Mouse (Mus musculus) adrenal gland, adult 8-10 months (tissue): ENCODE measurements around the gene Cwc25. TPM values are rescaled to one million over a fixed set of nuclear protein-coding genes. Genes with fewer than 3 reads are reported as not detected.

ENCODE experiments used
- DNase-seq: peaks from one replicate; pipeline ENCODE4 v3.0.0; 2022
- total RNA-seq, 4 experiments: library from RNA; stranded (reverse); gene quantifications; 2 replicates each; pipeline ENCODE4 v1.2.4; 2022

Gene Cwc25
- 10 to 100 TPM; 22.2 to 26.6 (median 23.1) TPM for total RNA-seq

DNA sequence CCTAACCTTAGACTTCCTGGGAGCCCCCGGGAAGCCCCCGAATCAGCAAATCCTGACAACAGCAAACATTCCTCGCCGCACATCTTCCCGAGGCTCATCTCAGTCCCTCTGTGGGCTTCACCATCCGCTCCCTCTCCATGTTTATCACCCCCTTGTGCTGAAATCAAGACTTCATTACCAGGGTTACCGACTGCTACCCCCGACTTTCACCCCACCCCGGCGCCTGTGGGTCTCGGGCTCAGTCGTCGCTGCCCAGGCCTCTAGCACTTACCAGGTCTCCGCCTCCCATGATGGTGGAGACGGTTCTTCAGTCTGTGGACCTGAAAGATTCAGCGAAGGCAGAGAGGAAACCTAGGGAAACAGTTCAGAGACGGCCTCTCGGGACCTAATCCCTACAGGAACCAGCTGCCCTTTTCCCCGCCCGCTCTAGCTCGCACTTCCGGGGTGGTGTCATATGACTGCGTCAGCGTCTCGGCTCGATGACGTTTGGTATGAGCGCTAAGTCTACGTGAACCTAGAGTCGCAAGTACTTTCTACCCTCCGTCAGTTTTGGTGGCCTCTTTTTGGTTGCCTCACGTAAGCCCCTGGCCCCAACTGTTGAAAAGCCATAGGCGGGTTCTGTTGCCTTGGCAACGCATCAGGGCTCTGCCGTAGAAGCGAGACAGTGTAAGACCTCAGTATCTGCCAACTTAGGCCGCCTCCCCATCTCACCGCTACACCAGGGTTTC, at the start of gene Cwc25:
Gene Cwc25, minus strand, starts transcription at position 403 of the 728 bp plus-strand sequence.
- DNase-seq, result peak; percentile 94

DNA sequence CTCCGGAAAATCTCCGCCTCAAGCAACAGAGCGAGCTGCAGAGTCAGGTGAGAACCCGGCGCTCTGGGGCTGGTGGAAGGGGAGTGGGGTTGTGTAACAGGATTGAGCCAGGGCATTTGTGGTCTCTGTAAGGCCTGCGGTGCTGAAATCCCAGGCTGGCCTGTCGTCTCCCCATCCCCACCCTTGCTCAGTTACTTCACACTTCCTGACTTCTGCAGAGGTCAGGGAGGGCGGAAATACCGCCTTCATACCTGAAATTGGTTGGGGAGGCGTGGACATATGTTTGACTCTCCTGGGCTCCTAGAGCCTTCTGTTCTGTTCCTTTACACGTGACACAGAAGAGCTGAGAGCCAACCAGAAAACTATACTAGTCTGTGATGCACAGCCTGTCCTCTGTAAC, 49.4 kb upstream of the Cwc25 start:
- no peak for DNase-seq

DNA sequence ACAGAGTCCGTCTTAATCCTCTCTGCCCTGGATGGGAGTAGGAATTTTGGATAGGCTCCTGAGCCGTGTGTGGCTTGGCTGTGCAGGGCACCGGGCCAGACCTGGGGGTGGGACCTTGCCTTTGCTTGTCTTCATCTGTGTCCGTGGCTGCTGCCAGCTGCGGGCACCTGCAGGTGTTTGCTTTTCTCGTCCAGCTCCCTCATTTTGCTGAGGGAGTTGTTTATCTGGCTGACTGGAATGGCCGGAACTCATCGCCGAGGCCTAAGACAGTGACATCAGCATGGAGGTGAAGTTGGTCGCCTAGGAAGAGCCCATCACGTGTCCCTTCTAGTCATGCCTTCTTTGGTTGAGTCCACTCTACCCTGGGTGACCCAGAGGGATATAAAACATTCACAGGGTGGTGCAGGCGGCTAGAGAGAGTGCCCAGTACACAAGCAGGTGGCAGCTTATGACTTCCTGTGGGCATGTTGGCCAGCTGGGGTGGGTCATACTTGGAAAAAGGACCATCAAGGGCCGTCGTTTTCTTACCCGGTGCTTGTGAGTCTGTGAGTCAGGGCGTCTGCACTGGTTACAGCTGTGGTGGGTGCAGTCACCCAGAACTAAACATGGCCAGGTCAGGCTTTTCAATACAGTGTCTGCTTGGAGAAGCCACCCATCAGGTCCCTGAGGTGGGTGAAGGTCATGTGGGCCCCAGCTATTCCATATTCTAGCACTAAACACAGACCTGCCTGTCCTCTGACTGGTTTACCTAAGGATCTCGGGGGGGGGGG, 47.6 kb upstream of the Cwc25 start:
- DNase-seq, result no peak

DNA sequence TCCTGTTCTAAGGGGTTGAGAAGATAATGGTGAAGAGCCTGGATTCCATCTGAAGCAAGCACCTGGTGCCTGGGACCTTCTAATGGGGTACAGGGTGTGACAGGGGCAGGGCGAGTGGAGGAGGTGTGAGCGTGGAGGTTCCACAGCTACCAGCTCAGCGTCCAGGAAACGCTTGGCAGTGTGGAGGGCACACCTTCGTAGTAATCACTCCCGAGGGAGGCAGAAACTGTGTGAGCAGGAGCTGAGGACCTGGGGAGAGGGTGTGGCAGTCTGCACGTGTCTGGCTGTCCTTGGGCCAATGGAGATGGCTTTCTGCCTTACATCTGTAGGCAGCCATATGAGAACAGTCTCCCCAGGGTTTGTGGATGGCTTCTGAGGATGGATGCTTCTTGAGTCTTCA, 46.7 kb upstream of the Cwc25 start:
- DNase-seq, result no peak

DNA sequence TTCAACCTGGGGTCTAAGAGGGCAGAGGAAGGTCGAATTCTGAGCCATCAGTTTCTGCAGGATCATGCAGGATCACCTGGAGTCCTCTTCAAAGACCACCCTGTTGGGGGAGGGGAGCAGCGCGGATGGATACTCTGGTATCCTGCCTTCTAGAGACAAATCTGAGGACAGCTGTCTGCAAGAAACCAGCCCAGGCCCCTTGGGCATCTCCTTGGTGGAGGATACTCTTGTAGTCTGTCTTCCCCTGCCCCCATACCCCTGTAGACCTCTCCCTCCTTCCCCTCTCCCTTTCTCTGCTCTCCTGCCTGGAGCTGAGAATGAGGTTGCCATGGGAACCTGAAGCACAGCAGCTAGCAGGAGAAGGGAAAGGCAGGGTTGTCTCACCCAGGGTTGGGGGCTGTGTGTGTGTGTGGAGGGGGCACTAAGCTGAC, 46.1 kb upstream of the Cwc25 start:
- DNase-seq, result no peak

DNA sequence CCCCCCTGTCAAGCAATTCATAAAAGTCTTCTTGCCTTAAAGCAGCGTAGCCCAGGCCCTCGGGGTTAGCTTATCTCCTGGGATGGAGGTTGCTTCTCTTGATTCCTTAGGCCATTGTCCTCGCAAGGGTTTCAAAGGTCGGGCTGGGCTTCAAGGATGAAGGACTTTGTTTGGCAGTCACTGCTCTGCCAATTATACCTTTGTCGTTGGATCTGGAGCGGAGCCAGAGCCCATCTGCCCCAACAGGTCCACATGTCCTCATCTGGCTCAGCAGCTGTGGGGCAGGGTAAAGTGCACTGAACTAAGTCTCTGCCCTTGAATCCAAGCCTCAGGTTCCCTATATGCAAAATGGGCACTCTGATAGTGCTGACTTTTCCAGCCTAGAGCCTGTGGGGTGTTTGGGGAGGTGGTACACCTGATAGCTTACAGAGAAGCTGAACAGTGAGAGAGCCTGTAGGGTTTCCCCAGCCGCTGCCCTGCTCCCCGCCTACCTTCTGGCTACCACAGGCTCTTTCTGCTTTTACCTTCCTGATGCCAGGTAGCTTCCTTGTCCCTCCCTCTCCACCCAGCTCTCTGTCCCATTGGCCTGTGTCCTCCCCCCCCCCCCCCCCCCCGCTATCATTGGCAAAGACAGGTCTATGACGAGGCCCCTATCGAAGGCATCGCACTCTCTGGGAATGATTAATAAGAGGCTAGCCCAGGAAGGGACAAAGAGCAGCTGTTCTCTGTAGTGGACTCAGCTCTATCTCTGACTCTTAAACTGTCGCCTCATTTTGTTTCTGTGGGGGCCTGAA, 45.4 kb upstream of the Cwc25 start:
- no peak for DNase-seq

DNA sequence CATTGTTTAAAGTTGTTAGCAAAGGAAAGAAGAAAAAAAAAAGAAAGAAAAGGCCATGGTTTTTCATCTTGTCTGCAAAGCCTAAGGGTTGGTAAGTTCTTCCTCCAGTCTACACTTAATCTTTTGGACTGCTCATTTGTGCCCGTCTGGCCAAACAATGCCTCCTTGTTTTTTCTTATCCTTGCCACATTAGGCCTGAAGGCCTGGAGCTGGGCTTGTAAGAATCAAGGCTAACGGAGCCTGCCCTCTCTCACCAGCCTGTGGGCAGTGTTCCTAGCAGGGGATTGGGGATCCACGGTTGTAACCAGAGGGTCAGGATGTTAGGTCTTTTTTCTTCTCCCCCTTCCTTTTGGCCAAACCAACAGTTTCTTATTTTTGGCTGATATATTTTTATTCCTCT, 44.6 kb upstream of the Cwc25 start:
- no peak for DNase-seq

DNA sequence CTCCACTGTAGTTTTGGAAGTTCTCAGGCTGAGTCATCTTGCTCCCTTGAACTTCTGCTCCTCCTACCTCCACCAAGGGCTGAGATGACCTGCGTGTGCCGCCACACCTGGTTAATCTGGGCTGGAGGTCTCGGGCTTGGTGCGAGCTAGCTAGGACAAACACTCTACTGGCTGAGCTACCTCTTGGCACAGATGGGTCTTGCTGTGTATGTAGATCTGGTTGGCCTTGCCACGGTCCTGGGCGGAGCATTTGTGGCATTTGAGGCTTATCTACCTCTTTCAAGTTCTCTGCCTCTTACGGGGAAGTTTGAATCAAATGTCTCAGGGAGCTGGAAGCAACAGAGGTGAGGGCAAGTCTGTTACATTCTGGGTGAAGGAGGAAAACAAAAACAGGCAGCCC, 44.0 kb upstream of the Cwc25 start:
- no peak for DNase-seq

DNA sequence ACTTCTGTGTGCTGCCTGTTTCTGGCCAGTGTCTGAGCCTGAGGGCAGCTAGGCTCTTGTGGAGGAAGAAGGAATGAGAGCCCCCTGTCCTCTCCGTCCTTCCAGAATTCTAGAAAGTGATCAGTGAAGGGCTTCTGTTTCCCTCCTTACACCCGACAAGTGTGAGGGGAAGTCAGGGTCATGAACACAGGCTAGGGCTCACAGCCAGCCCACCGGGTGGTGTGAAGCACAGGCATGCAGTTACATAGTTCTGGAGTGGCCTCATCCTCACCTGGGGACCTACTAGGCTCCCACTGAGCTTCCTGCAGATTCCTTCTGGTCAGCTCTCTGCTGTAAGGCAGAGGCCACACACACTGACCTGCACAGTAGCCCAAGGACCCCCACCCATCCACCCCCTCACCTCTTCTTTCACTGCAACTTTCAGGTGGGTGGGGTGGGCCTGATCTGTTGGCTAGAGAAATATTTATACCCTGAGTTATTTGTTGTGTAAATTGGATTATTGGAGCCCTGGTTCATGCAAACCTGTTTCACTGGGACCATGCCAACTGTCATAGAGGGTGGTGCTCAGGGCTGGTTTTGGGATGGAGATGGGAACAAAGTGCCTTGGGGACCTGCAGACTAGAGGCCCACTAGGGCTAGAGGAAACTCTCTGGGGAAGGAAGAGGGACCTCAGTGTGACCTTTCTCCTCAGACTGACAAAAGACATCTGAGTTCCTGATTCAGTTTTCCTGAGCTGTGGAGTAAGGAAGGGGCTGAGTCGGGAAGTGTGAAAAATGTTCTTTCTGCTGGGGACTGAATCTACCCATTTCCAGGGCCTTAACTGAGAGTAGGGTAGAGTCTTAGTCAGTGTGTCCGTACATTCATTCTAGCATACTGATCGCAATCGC, 43.1 kb upstream of the Cwc25 start:
- no peak for DNase-seq

DNA sequence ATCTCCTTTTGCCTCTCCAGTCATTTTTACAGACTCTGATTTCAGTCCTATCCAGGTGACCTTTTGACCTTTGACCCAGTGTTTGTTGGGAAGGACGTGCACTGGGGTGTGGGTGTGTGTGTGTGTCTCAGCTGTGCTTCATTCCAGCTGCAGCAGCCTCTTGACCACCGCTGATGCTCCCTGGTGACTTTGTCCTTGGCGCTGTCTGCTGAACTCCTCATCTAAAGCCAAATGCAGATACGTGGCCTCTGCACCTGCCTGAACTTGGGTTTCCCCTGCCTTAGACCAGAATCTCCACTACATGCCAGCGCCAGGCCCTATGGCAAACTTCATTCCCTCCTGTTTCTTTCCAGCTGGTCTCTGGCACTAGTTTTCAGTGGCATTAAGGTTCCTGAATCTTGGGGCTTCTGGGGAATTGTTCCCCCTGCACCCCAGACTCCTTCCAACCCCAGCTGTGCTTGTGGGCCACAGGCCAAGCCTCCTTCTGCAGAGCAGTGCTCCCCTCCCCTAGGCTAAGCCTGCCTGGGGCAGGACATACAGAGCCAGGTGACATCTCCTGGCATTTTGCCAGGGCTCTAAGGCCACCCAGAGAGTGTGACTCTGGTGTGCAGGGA, 42.4 kb upstream of the Cwc25 start:
- no peak for DNase-seq

DNA sequence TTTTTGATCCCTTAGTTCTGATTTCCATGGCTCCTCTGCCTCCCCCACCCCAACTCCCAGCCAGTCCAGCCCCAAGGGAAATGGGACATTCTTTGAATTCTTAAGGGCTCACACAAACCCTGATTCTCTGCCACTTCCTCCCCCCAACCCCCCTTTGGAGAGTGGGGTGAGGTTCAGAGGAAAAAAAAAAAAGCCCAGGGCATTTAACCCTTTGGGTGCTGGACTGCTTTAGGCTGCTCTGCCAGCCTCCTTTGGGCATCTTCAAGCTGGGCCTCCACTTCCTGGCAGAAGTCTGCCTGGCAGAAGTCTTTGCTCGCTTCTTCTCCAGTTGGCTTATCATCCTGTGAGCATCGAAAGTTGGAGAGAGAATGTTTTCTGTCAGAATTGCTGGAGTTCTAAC, 41.7 kb upstream of the Cwc25 start:
- no peak for DNase-seq

DNA sequence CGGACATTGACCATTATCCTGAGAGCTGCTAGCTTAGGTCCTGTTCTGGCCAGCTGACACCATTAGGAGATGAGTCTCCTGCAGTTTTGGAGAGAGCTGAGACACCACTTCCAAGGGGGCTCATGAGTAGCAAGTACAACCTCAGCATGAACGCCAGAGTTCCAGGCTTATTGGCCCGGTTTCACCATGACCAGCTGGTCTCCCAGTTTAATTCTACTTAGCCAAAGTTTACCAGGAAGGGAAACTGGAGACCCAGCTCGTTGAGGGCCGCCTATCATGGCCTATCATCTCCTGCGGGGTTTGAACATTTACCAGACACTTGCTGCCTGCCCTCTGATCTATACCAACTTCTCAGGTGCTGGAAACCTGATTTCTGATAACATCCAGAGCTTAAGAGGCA, 41.3 kb upstream of the Cwc25 start:
- no peak for DNase-seq

DNA sequence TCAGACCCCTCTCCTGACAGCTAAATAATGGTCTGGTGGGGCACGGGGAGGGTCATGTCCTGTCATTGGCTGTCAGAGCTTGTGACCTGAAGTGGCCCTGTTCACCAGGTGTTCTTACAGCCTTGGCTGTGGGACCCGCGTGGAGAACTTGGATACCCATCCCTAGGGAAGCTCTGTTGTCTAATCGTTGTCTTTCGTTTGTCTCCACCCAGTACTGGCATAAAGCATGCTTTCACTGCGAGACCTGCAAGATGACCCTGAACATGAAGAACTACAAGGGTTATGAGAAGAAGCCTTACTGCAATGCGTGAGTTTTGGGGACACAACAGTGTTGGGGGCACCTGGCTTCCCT, 40.2 kb upstream of the Cwc25 start:
- DNase-seq, result no peak

DNA sequence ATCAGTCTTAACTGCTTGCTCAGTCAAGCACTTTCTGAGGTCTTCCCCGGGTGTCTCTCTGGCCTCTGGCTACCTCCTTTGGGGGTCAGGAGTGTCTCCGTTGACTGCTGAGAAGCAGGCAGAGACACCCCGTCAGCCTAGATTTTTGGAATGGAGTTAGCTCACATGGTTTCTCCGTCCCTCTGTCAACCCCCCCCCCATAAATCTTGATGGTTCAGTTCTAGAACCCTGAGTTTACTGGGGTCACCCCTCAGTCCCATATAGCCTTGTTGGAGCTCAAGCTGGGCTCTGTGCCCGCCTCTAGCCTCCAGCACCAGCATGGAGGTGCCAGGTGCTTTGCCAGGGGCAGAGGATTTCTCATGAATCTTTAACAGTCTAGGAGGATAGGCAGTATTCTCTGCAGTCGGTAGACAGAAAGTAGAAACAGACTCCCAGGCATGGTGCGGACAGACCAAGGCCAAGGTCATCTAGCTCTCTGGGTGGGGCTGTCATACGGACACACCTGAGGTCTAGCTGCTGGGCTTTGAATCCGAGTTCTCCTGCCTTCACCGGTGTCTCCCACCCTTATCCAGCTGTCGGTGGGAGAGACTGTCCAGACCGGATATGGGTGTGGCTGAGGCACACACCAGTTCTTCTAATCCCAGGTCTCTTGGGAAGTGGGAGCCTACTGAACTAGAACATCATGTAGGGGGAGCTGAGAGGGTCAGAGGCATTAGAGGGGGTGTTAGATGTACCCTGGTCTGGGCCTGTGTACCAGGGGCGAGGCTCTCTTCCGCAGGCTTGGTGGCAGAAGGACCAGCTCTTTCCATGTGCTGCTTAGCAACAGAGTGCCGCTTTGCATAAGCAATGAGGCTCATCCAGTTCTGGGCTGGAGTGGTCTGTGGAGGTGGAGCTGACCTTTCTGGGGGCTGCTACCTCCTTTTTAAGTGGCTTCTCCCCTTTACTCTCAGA, 39.6 kb upstream of the Cwc25 start:
- DNase-seq, result no peak

DNA sequence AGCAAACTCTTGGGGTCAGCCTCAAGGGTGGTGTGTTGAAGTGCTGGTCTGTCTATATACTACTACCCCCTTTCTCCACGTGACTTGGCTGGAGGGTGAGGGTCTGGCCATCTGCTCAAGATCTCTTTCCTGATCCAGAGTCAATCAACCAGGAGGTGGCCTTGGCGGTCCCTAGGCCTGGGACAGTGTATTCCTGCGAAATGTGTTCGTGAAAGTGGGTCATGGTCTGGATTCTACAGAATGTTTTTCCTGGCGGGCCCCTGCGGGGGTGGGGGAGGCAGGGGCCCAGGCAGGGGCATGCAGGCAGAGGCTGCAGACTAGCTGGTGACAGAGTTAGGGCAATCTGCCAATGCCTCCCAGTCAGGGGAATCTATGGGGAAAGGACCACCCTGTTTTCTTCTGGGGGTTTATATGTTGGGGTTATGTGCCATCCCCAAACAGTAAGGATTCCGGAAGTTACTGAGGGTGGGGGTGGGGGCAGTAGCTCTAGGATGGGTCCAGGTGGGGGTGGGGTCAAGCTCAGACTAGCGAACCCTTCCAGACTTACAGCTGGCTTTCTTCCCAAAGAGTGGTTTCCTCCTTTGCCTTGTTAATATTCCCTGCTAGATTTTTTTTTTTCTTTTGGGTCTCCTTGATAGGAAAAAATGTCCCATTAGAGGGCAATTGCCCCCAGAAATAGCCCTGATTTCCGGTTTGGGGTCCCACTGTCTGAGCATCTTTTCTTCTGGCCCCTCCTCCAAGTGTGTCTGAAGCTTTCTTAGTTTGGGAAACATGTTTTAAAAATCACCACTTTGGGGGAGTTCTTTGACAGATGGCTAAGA, 38.7 kb upstream of the Cwc25 start:
- peak; percentile 64 for DNase-seq

DNA sequence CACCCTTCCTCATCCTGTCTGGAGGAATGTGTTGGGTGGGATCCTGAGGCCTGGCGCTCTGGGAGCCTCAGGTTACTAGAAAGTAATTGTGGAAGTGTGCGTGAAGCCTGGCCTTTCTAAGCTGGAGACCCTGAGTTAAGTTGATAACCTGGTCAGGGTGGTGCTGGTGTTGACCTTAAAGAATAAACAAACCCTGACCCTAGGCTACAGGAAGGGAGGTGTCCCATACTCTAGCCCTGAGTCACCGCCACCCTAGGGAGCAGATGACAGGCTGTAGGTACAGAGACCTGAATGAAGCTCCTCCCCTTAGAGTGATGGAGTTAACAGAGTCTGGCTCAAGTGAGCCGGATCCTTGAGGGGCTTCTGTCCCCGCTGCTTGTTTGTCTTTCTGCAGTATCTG, 37.5 kb upstream of the Cwc25 start:
- DNase-seq, result no peak

DNA sequence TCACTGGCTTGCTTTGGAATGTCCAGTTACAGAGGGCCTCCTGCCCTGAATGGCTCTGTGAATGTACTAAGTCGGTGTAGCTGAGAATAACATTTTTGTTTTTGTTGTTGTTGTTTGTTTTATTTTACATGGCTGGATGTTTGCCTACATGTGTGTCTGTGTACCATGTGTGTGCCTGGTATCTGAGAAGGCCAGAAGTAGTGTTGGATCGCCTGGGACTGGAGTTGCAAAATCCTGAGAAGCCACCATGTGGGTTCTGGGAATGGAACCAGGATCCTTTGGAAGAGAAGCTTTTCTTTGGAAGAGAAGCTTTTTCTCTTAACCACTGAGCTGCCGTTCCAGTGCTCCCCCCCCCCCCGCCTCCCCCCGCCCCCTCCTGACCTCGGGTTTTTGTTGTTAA, 36.1 kb upstream of the Cwc25 start:
- DNase-seq, result no peak

DNA sequence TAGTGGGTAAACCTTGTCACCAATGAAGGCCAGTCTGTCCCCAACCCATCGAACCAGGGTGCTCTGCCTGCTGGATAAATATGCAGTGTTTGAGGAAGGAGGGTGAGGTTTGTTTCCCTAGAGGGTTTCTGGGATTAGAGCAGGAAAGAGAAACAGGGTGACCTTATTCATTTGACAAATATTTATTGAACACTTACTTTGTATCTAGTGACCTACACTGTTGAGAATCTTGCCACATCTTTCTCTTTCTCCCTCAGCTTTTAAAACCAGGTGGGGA, 35.8 kb upstream of the Cwc25 start:
- no peak for DNase-seq

DNA sequence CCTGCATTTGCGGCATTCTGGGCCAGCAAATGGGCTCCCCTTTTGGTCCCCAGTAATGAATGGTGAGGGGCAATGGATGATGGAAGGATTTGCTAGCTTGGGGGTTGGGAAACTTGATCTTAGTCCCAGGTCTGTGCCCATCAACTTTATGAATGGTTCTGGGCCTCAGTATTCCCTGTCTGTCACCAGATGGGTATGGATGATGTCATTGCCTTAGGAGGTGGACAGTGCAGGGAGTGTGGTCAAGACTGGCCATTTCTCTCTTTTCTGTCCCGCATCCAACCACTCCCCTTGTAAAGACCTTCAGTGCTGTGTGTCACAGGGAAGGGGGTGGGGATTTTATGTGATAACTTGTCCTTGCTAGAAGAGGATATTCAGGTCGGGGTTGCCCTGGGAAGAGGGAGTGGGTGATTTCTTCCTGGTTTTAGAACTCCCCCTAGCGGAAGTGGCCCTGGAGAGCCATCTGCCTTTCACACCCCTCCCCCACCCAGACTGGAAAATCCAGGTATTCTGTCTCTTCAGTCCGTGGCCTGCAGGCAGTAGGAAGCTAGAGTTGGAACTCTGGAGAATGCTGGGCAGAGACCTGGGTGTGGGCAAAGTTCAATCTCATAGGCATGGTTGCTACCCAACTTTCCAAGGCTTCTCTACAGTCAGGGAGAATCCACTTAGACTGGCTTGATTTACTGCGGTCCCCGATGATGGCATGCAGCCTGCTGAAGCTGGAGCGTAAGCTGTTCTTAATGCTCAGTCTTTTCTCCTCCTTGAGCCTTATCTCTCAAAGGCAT, 35.2 kb upstream of the Cwc25 start:
- DNase-seq, result peak; percentile 84
